Mouse (Mus musculus) small intestine, adult 2 months (tissue): ENCODE measurements around the gene Cth.

Experiments
- CTCF ChIP-seq: fragments of 200-500 bp; IDR thresholded peaks from 2 replicates; pipeline ENCODE4 v1.5.1; 2012; ENCODE audit warnings: low read depth, mild to moderate bottlenecking, control low read depth, inconsistent platforms, low read length, moderate library complexity, mixed read lengths; ENCODE audit not compliant: insufficient replicate concordance, insufficient read length; ENCODE audit errors: extremely low read depth
- POLR2A ChIP-seq: fragments of 200-500 bp; IDR thresholded peaks from 2 replicates; pipeline ENCODE4 v1.6.1; 2012; ENCODE audit warnings: low read depth, mild to moderate bottlenecking, control low read depth, inconsistent platforms, low read length, moderate library complexity

- TF ChIP-seq POLR2A (no peak), CTCF (no peak)
Measured at GRCm38 (mm10) chr3:157852806-157853205, 72.1 kb downstream of the Cth start.
